Mouse (Mus musculus): ENCODE measurements around the gene Vcp.

Vcp gene

DNA sequence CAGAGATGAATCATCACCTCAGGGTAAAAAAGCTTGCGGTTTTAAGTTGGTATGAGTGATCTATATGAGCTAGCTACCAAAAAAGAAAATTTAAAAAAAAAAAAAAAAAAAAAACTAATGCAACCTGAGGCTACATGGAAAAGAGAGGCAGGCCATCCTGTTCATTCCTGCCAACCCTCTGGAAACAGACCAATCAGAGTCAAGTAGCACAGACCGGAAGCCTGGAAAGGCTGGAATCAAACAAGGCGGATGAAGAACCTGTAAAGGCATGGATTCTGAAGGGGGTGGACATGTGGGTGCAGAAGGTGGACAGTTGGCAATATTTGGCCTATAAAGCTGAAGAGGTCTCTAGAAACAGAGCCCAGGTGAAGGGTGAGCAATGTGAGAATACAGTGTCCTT is 54.9 kb downstream of the Vcp start:
- no peak for DNase-seq (ENCODE audit: low spot score in 2 of 2)

DNA sequence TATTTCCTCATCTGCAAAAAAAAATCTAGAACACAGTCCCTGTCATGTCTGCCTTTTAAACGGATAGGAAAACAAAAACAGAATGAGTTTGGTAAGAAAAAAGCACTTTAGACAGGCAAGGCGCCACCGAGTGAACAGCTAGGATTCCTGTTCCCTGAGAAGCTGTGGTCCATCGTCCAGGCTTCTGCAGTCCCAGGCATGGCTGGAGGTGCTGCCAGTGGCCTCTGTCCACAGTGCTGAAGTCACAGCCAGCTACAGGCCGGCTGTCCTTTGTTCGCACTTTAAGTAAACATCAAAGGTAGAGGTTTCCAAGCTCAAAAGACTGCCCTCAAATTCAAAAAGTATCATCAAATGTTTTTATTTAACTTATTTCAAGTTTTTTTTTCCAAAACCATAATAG is 55.3 kb downstream of the Vcp start:
- DNase-seq (ENCODE audit: low spot score in 2 of 2) = no peak

DNA sequence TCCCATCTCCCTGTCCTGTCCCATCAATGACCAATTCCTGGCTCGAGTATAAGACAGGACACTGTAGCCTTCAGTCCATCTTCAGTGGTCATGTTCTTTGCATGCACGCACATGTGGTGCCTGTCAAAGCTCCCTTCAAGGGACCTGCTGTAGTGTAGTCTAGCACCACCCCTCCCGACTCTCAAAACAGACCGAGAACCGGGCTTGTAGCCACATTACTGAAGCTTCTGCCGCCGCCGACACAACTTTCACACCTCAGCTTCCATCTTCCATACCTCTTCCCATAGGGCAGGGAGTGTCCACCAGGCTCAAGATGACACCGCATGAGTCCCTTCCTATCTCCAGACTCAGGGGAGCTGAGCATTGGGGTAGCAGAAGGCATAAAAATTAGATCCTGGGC is 56.1 kb downstream of the Vcp start:
- no peak for DNase-seq (ENCODE audit: low spot score in 2 of 2)

DNA sequence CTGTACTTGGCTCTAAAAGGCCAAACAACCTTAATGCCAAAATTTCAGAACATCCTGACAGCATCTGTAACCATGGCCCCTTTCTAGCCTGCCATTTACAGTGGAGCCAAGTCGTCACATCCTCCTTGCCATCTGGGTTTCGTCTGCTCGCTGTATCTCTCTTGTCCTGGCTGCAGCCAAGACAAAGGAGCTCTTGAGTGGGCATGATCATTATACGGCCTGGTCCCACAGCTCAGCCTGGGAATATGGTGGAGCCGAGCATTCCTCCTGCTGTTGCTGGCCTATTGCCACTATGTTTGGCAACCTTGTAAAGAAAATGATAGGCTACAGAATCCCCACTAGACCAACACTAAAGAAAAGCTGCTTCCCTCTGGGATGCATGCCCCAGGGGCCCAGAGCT is 57.0 kb downstream of the Vcp start:
- no peak for DNase-seq (ENCODE audit: low spot score in 2 of 2)

DNA sequence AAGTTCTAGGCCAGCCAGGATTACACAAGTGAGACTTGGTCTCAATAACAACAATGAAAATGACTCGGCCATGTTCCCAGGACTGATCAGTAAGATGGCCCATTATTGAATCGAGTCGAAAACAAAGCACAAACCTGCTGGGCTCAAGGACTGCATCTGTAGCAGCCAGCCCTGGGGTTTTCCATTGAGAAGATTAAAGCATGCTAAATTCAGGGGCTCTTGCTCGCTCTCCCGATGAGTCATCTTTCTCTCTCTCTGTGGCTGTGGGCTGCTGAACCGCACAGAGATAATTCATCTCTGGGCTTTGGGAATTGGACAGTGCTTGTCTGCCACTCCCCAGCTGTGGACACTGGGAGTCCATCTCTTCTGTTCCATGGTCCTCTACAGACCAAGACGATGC is 58.9 kb downstream of the Vcp start:
- no peak for DNase-seq (ENCODE audit: low spot score in 2 of 2)

DNA sequence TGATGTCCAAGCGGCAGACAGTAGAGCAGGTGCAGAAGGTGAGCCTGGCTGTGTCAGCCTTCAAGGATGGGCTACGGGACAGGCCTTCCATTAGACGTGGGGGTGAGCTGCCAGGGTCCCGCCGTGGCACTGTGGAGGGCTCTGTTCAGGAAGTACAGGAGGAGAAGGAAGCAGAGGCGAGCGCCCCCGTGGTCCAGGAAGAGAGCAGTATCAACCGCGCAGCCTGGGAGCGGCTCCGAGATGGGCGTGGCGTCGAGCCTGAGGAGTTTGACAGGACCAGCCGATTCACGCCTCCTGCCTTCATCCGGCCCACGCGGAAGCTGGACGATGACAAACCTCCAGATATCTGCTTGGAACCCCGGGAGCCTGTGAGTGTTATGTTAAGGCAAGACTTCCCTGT is 66.7 kb downstream of the Vcp start:
- no peak for DNase-seq (ENCODE audit: low spot score in 2 of 2)

DNA sequence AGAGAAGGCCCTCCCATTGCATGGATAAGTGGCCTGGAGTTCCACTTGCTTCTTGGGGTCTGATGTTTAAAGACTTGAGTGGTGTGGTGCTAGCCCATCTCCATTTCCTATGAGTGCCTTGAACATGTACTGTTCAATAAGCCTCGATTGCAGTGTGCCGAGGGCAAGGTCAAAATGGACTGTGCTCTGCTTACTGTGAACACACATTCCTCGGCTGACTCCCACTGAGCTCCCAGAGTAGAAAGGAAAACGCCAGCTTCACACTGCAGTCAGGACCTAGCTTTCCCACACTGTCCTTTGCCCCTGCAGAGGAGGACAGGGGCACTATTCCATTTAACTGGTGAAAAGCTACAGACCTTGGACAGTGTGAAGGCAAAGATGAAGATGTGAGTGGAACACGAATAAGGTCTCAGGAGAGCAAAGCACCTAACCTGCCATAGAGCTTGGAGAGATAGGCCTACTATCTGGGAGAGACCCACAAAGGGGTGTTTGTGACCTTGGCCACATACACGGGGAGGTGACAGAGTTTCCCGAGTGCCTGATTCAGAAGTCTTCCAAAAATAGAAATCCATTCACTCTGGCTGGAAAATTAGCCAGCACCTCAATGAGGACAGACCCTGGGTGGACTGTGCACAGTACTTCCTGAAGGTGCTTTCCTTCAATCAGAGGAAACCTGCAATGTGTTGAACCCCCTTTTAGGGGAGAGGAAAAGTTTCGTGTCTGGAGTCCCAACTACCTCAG is 67.9 kb downstream of the Vcp start:
- peak in 1 of 2 experiments; percentile 0 for DNase-seq (ENCODE audit: low spot score in 2 of 2)
